Mouse (Mus musculus): ENCODE data around the gene Gm13871. TPM values are rescaled to one million over a fixed set of nuclear protein-coding genes. Genes with fewer than 3 reads are reported as not detected.
"Not testable (repeated sequence)": the region's sequence is repeated elsewhere in the genome, so short reads cannot be mapped to it uniquely, and the experiment has no call there.

The Gm13871 gene
- polyA plus RNA-seq (2014; fragmentation: Nextera tagmentation; extraction: Ambion mirVana) = not detected in 2 replicates

GRCm38 (mm10) chr4:73905853-73906252, at the start of gene Gm13871:
Gene Gm13871 (minus strand): TSS chr4:73905953.
- not testable (repeated sequence) for H3K27ac ChIP-seq; H3K4me1 ChIP-seq (replicated peaks; ENCODE audit: control insufficient read depth, insufficient read depth, low read length); H3K36me3 ChIP-seq (replicated peaks; ENCODE audit: control insufficient read depth, insufficient read depth); H3K9ac ChIP-seq; H3K27me3 ChIP-seq (ENCODE audit: control insufficient read depth, insufficient read depth, low read length); H3K9me3 ChIP-seq (ENCODE audit: control insufficient read depth, low read length); ATAC-seq (ENCODE audit: low FRiP score); H3K4me3 ChIP-seq (replicated peaks; ENCODE audit: low read length); H3K4me2 ChIP-seq (replicated peaks); DNase-seq (ENCODE audit: low spot score)
- no CpG with 5 or more reads among the region's 4 CpGs for WGBS

GRCm38 (mm10) chr4:73950375-73950896, 44.7 kb upstream of the Gm13871 start, which contains the start of gene 2310002L09Rik:
Gene 2310002L09Rik (minus strand): TSS chr4:73950846.
- Histone ChIP-seq H3K9ac (no peak within 1 kb of the TSS), H3K9me3 (ENCODE audit: control insufficient read depth, low read length) (no peaks in the 10 kb centered on the region), H3K36me3 (replicated peaks; ENCODE audit: control insufficient read depth, insufficient read depth) (no peaks in the 10 kb centered on the region), H3K27ac (no peak within 1 kb of the TSS), H3K4me1 (replicated peaks; ENCODE audit: control insufficient read depth, insufficient read depth, low read length) (no peaks in the 10 kb centered on the region), H3K4me2 (replicated peaks) (no peak within 1 kb of the TSS), H3K4me3 (replicated peaks; ENCODE audit: low read length) (no peak within 1 kb of the TSS), H3K27me3 (ENCODE audit: control insufficient read depth, insufficient read depth, low read length) (no peaks in the 10 kb centered on the region)
- DNase-seq (ENCODE audit: low spot score) (no peak), ATAC-seq (ENCODE audit: low FRiP score) (no peak)
- 84% methylated on average over 8 of the region's 8 CpGs for WGBS

- not testable (repeated sequence) for ATAC-seq (ENCODE audit: low FRiP score); H3K4me1 ChIP-seq (replicated peaks; ENCODE audit: control insufficient read depth, insufficient read depth, low read length); H3K4me3 ChIP-seq (replicated peaks; ENCODE audit: low read length); H3K27me3 ChIP-seq (ENCODE audit: control insufficient read depth, insufficient read depth, low read length); DNase-seq (ENCODE audit: low spot score); H3K36me3 ChIP-seq (replicated peaks; ENCODE audit: control insufficient read depth, insufficient read depth); H3K9ac ChIP-seq; H3K27ac ChIP-seq; H3K4me2 ChIP-seq (replicated peaks); H3K9me3 ChIP-seq (ENCODE audit: control insufficient read depth, low read length)
- WGBS = 89% methylated on average over 6 of the region's 6 CpGs
Measured at GRCm38 (mm10) chr4:73920660-73921059, 14.9 kb upstream of the Gm13871 start, which contains the start of gene Gm11756. Gene Gm11756 (minus strand): TSS chr4:73920760.

- WGBS = no CpG with 5 or more reads among the region's 4 CpGs
- H3K4me3 ChIP-seq (replicated peaks; ENCODE audit: low read length); H3K27me3 ChIP-seq (ENCODE audit: control insufficient read depth, insufficient read depth, low read length); DNase-seq (ENCODE audit: low spot score); ATAC-seq (ENCODE audit: low FRiP score); H3K4me1 ChIP-seq (replicated peaks; ENCODE audit: control insufficient read depth, insufficient read depth, low read length); H3K4me2 ChIP-seq (replicated peaks); H3K27ac ChIP-seq; H3K36me3 ChIP-seq (replicated peaks; ENCODE audit: control insufficient read depth, insufficient read depth); H3K9me3 ChIP-seq (ENCODE audit: control insufficient read depth, low read length); H3K9ac ChIP-seq: not testable (repeated sequence)
Measured at GRCm38 (mm10) chr4:73891012-73891411, 14.7 kb downstream of the Gm13871 start, which contains the start of gene Gm11757. Gene Gm11757 (minus strand): TSS chr4:73891112.

GRCm38 (mm10) chr4:73876166-73876565, 29.6 kb downstream of the Gm13871 start, which contains the start of gene Gm11758:
Gene Gm11758 (minus strand): TSS chr4:73876266.
- ATAC-seq (ENCODE audit: low FRiP score); H3K9me3 ChIP-seq (ENCODE audit: control insufficient read depth, low read length); H3K27me3 ChIP-seq (ENCODE audit: control insufficient read depth, insufficient read depth, low read length); H3K27ac ChIP-seq; H3K4me3 ChIP-seq (replicated peaks; ENCODE audit: low read length); H3K4me2 ChIP-seq (replicated peaks); DNase-seq (ENCODE audit: low spot score); H3K9ac ChIP-seq; H3K36me3 ChIP-seq (replicated peaks; ENCODE audit: control insufficient read depth, insufficient read depth); H3K4me1 ChIP-seq (replicated peaks; ENCODE audit: control insufficient read depth, insufficient read depth, low read length): not testable (repeated sequence)
- WGBS = no CpG with 5 or more reads among the region's 4 CpGs

Other genes starting within 250 kb of the Gm13871 start
- gene Gm11239, start 237.6 kb downstream of the Gm13871 start, polyA plus RNA-seq (2014; fragmentation: Nextera tagmentation; extraction: Ambion mirVana) = not detected in 2 replicates
- not detected in 2 replicates for gene Gm428, start 222.4 kb downstream of the Gm13871 start, polyA plus RNA-seq (2014; fragmentation: Nextera tagmentation; extraction: Ambion mirVana)
- gene Rasef, start 115.0 kb downstream of the Gm13871 start, polyA plus RNA-seq (2014; fragmentation: Nextera tagmentation; extraction: Ambion mirVana) = 0.66 and 0.81 TPM in 2 replicates
- not detected in 2 replicates for gene Gm11758, start 29.7 kb downstream of the Gm13871 start, polyA plus RNA-seq (2014; fragmentation: Nextera tagmentation; extraction: Ambion mirVana)
- gene Gm11757, start 14.8 kb downstream of the Gm13871 start, polyA plus RNA-seq (2014; fragmentation: Nextera tagmentation; extraction: Ambion mirVana) = not detected in 2 replicates
- not detected in 2 replicates for gene Gm11756, start 14.8 kb upstream of the Gm13871 start, polyA plus RNA-seq (2014; fragmentation: Nextera tagmentation; extraction: Ambion mirVana)
- gene 2310002L09Rik, start 44.9 kb upstream of the Gm13871 start, polyA plus RNA-seq (2014; fragmentation: Nextera tagmentation; extraction: Ambion mirVana) = not detected in 2 replicates
- 36.6 and 39.5 TPM in 2 replicates for gene Frmd3, start 107.5 kb upstream of the Gm13871 start, polyA plus RNA-seq (2014; fragmentation: Nextera tagmentation; extraction: Ambion mirVana)

Measured in hindbrain, embryonic 14.5 days (tissue).